Mouse (Mus musculus): ENCODE results near the gene Ogdh.

GRCm38 (mm10) chr11:6392857-6393256, 101.4 kb downstream of the Ogdh start:
- TF ChIP-seq CTCF (IDR thresholded peaks at IDR 0.05; ENCODE audit: extremely low read depth, insufficient read depth, low read length) (no peak), POLR2A (IDR thresholded peaks at IDR 0.05; ENCODE audit: extremely low read depth, insufficient read depth, low read length) (no peak)
